Mouse (Mus musculus) stomach, postnatal 0 days (tissue): ENCODE results near the gene Babam2. TPM values are rescaled to one million over a fixed set of nuclear protein-coding genes. Genes with fewer than 3 reads are reported as not detected.

Experiments used
- ATAC-seq: fragments of 200-750 bp; cut with Nextera tagmentation; 2 replicates; pipeline ENCODE4 v1.8.0; 2017; ENCODE audit not compliant: low FRiP score, low TSS enrichment
- DNase-seq: peaks from one replicate; pipeline ENCODE4 v3.0.0-alpha.2; 2016; ENCODE audit warnings: low spot score
- H3K27ac ChIP-seq: fragments of 300-500 bp; sonication (generic); replicated peaks from 2 replicates; pipeline ENCODE4 v1.5.1; 2014; ENCODE audit warnings: mild to moderate bottlenecking, control low read depth
- H3K27me3 ChIP-seq: fragments of 300-500 bp; sonication (generic); 2 replicates; pipeline ENCODE4 v1.6.1; 2014; ENCODE audit warnings: low read length; ENCODE audit not compliant: control insufficient read depth, insufficient read depth
- H3K36me3 ChIP-seq: fragments of 300-500 bp; sonication (generic); 2 replicates; pipeline ENCODE4 v1.6.1; 2014; ENCODE audit warnings: low read length, mixed read lengths; ENCODE audit not compliant: control insufficient read depth, insufficient read depth
- H3K4me1 ChIP-seq: fragments of 300-500 bp; sonication (generic); replicated peaks from 2 replicates; pipeline ENCODE4 v1.6.1; 2014; ENCODE audit warnings: antibody characterized with exemption; ENCODE audit not compliant: control insufficient read depth, insufficient read depth
- H3K4me2 ChIP-seq: fragments of 300-500 bp; sonication (generic); replicated peaks from 2 replicates; pipeline ENCODE4 v1.6.1; 2014; ENCODE audit warnings: low read depth, mild to moderate bottlenecking, control low read depth, moderate library complexity
- H3K4me3 ChIP-seq: fragments of 300-500 bp; sonication (generic); 2 replicates; pipeline ENCODE4 v1.5.1; 2014; ENCODE audit warnings: low read depth, low read length, control low read depth
- H3K9ac ChIP-seq: fragments of 300-500 bp; sonication (generic); 2 replicates; pipeline ENCODE4 v1.6.1; 2014; ENCODE audit warnings: mild to moderate bottlenecking, low read length, control low read depth, mixed read lengths
- H3K9me3 ChIP-seq: fragments of 300-500 bp; sonication (generic); 2 replicates; pipeline ENCODE4 v1.6.1; 2016; ENCODE audit warnings: low read length; ENCODE audit not compliant: control insufficient read depth
- CTCF ChIP-seq: IDR thresholded peaks from 2 replicates; pipeline ENCODE4 v1.5.1; 2016; ENCODE audit warnings: antibody characterized with exemption, low read depth, mild to moderate bottlenecking, moderate library complexity
- EP300 ChIP-seq: optimal IDR thresholded peaks from 2 replicates; pipeline ENCODE3; 2016; ENCODE audit warnings: antibody characterized with exemption
- WGBS: fragments of 180-500 bp; shearing (Covaris S2); extraction: QIAGEN DNeasy Blood & Tissue Kit; methylation state at CpG from one replicate; pipeline ENCODE4 v1.1.7; 2014; 5-methylcytosine and 5-hydroxymethylcytosine counted together
- polyA plus RNA-seq: library from polyadenylated mRNA; unstranded; fragments of >200 nt; fragmentation: Nextera tagmentation; extraction: Ambion mirVana; gene quantifications from 2 replicates; pipeline ENCODE4 v1.2.1, GENCODE M21; 2015

Babam2 gene
- polyA plus RNA-seq, 1 experiment from 2014 or later, result 44.9 TPM

DNA sequence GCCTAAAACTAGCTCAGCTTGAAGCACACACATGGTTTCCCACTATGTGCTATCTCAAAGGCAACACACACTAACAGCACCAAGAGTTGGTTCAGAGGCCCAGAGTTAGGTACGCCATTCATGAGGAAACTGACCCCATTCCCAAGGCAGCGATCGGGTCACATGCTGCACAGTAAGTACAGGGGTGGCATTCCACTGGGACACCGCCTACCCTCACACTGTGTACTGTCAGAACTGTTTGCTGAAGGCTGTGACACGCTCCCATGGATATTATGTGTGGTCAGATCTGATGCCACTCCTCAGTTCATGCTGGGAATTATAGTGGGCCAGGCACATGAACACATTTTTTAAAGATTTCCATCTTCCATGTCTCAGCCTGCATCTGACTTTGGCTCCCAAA lies 374.3 kb downstream of the Babam2 start:
- TF ChIP-seq CTCF, result no peak
- TF ChIP-seq EP300, result no peak
- ATAC-seq, result peak; percentile 84
- H3K27ac ChIP-seq, result peak overlapping the region; percentile 71

DNA sequence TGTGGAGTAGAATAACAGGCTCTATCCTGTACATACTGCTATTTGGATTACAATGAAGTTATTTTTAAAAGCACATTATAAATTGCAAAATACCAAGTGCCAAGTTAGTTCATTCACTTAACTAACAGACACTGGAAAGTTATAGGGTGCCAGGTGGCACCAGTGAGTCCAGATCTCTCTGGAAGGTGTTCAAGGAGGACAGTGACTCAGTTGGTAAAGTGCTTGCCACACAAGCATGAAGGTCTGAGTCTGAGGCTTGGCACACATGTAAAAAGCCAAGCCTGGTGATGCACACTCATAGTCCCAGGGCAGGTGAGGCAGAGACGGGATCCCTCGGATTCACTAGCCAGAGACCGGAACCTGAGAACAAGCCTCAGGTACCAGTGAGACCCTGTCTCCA lies 375.4 kb downstream of the Babam2 start:
- Histone ChIP-seq H3K4me1 (0 out of 2 replicates have a peak, but pooled peaks cover 2% of the 10 kb centered on the region), H3K9me3 (no peaks in the 10 kb centered on the region), H3K36me3 (no peaks in the 10 kb centered on the region), H3K4me2 (no peak overlapping the region), H3K9ac (no peak overlapping the region), H3K4me3 (no peak overlapping the region), H3K27me3 (no peaks in the 10 kb centered on the region), H3K27ac (0 out of 2 replicates have a peak overlapping the region, but pooled peaks have one; percentile 40)
- no peak for DNase-seq
- ATAC-seq, result no peak
- WGBS, result 98% methylated on average over 3 of the region's 3 CpGs
- TF ChIP-seq EP300 (no peak), CTCF (no peak)

More for the DNA sequence above, 374.3 kb downstream of the Babam2 start:
- Histone ChIP-seq H3K4me3 (no peak overlapping the region), H3K36me3 (no peaks in the 10 kb centered on the region), H3K27me3 (no peaks in the 10 kb centered on the region), H3K9me3 (no peaks in the 10 kb centered on the region), H3K9ac (no peak overlapping the region), H3K4me2 (no peak overlapping the region), H3K4me1 (0 out of 2 replicates have a peak, but pooled peaks cover 2% of the 10 kb centered on the region)
- 66% methylated on average over 5 of the region's 5 CpGs for WGBS
- peak; percentile 59 for DNase-seq

GRCm38 (mm10) chr5:32074053-32074452 lies 376.6 kb downstream of the Babam2 start:
- Histone ChIP-seq H3K4me3 (no peak overlapping the region), H3K4me1 (0 out of 2 replicates have a peak, but pooled peaks cover 2% of the 10 kb centered on the region), H3K4me2 (no peak overlapping the region), H3K27ac (0 out of 2 replicates have a peak overlapping the region, but pooled peaks have one; percentile 35), H3K27me3 (no peaks in the 10 kb centered on the region), H3K9me3 (no peaks in the 10 kb centered on the region), H3K36me3 (no peaks in the 10 kb centered on the region), H3K9ac (no peak overlapping the region)
- TF ChIP-seq CTCF (no peak), EP300 (no peak)
- WGBS, result 74% methylated on average over 3 of the region's 3 CpGs
- ATAC-seq (no peak), DNase-seq (no peak)

- ATAC-seq, result no peak
- H3K27me3 ChIP-seq, result no peaks in the 10 kb centered on the region
- WGBS, result 89% methylated on average over 3 of the region's 3 CpGs
These were observed 379.7 kb downstream of the Babam2 start for GRCm38 (mm10) chr5:32077139-32077538.

GRCm38 (mm10) chr5:32078986-32079385 lies 381.5 kb downstream of the Babam2 start:
- 0 out of 2 replicates have a peak, but pooled peaks cover 2% of the 10 kb centered on the region for H3K4me1 ChIP-seq
- H3K9ac ChIP-seq, result no peak overlapping the region
- H3K4me2 ChIP-seq, result no peak overlapping the region
- DNase-seq, result no peak
- WGBS, result 29% methylated on average over 4 of the region's 4 CpGs
- no peaks in the 10 kb centered on the region for H3K9me3 ChIP-seq
- H3K27me3 ChIP-seq, result no peaks in the 10 kb centered on the region
- H3K36me3 ChIP-seq, result no peaks in the 10 kb centered on the region
- H3K4me3 ChIP-seq, result no peak overlapping the region
- ATAC-seq, result no peak
- no peak overlapping the region; the same call in 1 of the 2 replicates for H3K27ac ChIP-seq
- no peak for TF ChIP-seq EP300
- TF ChIP-seq CTCF, result no peak

More at GRCm38 (mm10) chr5:32077139-32077538, 379.7 kb downstream of the Babam2 start:
- no peak overlapping the region for H3K9ac ChIP-seq
- no peak overlapping the region for H3K4me3 ChIP-seq
- 0 out of 2 replicates have a peak, but pooled peaks cover 2% of the 10 kb centered on the region for H3K4me1 ChIP-seq
- DNase-seq, result no peak
- TF ChIP-seq EP300, result no peak
- TF ChIP-seq CTCF, result no peak
- no peak overlapping the region for H3K27ac ChIP-seq
- no peaks in the 10 kb centered on the region for H3K9me3 ChIP-seq
- H3K36me3 ChIP-seq, result no peaks in the 10 kb centered on the region
- no peak overlapping the region for H3K4me2 ChIP-seq

GRCm38 (mm10) chr5:32080490-32081219 lies 383.2 kb downstream of the Babam2 start:
- no peaks in the 10 kb centered on the region for H3K36me3 ChIP-seq
- 55% methylated on average over 7 of the region's 7 CpGs for WGBS

More at GRCm38 (mm10) chr5:32080490-32081219, 383.2 kb downstream of the Babam2 start:
- no peak overlapping the region for H3K4me2 ChIP-seq
- peak overlapping the region; percentile 65 for H3K27ac ChIP-seq
- H3K4me1 ChIP-seq, result 0 out of 2 replicates have a peak, but pooled peaks cover 2% of the 10 kb centered on the region
- no peak for ATAC-seq
- no peaks in the 10 kb centered on the region for H3K27me3 ChIP-seq
- no peak for DNase-seq
- no peak overlapping the region for H3K4me3 ChIP-seq
- no peak for TF ChIP-seq CTCF
- no peak for TF ChIP-seq EP300
- no peaks in the 10 kb centered on the region for H3K9me3 ChIP-seq
- H3K9ac ChIP-seq, result no peak overlapping the region
